Mouse (Mus musculus): ENCODE results near the gene Mcm3ap. TPM values are rescaled to one million over a fixed set of nuclear protein-coding genes. Genes with fewer than 3 reads are reported as not detected.

Gene Mcm3ap
- total RNA-seq (2023), result 66.9 to 82.3 TPM (median 73.1 TPM) in 4 replicates

DNA sequence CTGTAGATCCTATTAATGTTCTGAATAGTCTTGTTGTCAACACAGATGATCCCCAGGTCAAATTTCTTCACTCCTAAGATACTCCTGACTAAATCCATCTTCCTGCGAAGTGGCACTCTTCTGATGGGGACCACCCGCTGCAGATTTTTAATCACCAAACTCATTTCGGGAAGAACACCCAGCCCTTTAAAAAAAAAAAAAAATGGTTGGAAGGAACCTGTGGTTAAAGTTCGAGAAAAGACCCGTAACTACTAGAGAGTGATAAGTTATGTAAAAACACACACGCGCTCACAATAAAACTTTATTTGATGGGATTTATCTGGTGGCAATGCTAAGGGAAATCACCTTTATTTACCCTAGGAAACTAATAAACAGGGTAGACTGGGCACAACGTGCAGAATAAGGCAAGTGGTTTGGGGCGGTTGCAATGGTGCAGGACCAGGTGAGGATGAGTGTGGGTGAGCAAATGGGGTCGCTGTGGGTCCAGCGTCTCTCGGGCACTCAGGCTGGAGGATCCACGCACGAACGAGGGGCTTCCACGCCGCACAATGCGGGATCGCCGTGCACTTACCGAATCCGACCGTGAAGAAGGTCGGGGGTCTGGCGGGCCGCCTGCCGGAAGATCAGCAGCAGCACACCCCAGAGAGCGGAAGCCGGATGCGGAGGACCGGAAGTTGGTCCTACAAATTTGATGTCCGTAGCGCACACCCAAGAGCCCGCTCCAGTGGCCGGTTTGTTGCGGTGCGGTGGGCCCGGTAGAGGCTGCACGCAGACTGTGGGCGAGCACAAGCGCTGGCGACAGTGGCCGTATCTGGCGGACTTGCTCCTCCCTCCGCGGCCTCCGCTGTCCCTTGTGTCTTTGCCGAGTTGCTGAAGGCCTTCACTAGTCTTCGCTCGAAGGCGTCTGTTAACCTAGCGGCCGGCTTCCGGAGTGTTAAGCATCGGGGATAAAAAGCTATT, at the start of gene Mcm3ap, which contains the start of gene Ybey:
Mcm3ap (plus strand) TSS at position 725 of the 960 bp plus-strand sequence.
Ybey (minus strand) TSS at position 912 of the 960 bp plus-strand sequence.

DNA sequence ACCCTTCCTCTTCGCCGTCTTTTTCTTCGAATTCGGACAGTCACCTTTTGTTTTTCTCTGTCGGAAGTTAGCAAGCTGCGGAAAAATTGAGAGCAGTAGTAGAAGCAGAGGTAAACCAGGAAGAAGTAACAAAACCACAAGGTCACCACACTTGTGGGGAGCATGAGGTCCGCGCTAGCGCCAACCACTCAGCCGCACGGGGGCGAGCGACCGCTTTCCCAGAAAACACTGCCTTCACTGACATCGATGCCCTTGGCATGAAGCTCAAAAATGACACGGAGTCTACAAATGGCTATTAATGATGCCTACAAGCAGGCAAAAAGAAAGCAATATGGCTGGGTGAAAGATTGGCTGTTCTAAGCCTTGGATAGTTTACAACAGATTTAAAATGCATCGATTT, 28.4 kb upstream of the Mcm3ap start, which contains the start of gene AC141477.1:
AC141477.1 (minus strand) TSS at position 164 of the 400 bp plus-strand sequence.

DNA sequence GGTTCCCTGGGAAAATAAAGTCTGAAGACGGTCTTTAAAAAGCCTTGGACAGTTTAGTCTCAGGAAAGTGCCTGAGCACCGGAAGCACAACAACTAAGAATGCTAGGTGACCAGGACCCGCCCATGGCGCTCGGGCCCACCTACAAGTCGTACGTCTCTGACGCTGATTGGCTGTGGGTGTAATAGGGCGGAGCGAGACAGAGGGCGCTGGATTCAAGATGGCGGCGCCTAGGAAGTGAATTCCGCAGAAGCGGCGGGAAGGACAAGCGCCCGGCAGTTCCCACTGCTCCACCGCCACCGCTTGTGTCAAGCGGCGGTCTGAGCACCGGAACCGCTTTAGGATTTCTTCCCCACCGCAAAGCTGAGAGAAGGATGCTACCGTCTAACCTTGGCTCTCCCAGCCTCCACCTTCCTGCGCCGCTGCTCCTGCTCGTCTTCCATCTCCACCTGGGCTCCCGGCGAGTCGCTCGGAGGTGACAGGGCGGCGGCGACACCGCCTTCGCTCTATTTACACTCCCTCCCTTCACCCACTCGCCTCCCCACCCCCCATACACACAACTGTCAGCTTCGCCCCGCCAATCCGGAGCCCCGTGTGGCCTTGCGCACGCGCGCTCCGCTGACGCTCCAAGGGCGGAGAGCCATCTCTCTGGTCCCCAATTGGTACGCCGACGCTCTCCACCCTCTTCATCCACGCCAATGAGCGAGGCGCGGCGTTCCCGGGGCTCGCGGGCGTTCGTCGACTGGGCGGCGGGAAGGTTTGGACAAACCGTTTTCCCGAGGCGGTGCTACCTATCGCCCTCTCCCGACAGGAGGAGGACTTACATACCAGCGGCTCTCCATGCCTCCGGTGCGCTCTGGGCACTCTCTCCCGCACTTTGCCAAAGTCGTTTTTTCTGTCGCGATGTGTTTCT, 26.3 kb upstream of the Mcm3ap start, which contains the start of gene Pcnt:
Pcnt (minus strand) TSS at position 609 of the 911 bp plus-strand sequence.

DNA sequence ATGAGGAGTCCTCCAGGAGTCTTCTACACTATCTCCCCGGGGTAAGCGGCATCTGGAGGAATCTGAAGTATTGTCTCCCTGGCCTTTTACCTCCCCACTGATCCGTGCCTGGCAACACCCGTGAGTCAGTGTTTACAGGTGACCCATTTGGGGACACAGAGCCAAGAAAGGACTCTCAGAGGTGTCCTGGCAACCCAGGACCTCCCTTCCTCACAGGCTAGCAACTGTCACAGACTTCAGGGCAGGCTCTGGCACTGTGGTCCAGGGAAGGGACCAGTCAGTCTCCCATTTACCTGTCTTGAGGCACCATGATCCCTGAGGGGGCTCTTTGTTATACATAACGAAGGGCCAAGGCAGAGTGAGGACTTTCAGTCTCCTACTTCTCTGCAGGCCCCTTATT, 19.9 kb upstream of the Mcm3ap start, which contains the start of gene 2610028H24Rik:
2610028H24Rik (plus strand) TSS at position 231 of the 400 bp plus-strand sequence.

DNA sequence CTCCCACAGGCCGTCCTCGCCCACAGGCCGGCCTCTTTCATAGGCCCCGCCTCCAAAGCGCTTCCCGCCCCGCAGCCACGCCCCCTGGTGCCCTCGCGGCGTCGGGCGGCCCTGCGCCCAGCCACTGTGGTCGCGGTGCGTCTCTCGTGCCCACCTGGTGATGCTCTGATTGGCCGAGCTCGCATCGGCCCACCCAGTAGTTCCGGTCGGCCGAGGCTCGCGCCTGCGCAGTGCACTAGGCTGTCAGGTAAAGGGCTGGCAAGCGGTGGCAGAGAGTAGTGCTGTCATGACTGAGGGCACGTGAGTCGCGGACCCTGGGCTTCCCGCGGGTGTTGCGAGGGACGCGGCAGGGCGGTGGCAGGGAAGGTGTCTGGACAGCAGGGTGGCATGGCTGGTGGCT, 62.6 kb downstream of the Mcm3ap start, which contains the start of gene Lss:
Lss (plus strand) TSS at position 214 of the 400 bp plus-strand sequence.

DNA sequence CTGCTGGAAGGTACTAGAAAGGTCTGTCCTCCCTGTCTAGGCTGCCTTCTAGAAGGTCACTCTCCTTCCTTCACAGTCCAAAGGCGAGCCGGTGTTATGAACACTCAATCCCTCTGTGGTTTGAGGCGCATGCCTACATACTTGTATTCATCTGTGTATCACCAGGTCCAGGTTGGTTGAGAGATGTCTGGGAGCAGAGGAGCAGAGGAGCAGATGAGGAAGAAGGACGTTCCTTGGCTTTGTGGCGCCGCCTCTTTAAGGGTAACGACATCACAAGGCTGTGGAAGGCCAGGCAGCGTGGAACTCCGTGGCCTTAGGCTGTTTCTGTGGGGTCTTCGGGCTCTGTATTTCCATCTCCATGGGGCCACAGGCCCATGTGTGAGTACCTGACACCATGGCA, 93.2 kb downstream of the Mcm3ap start, which contains the start of gene Spatc1l:
Spatc1l (plus strand) TSS at position 301 of the 400 bp plus-strand sequence.

Other genes starting within 250 kb of the Mcm3ap start
- gene Prmt2, start 231.1 kb upstream of the Mcm3ap start, total RNA-seq (2023), result 7.9 to 10.5 TPM (median 9.1 TPM) in 4 replicates
- not detected in 4 replicates for gene S100b, start 215.1 kb upstream of the Mcm3ap start, total RNA-seq (2023)
- gene Dip2a, start 123.6 kb upstream of the Mcm3ap start, total RNA-seq (2023), result 5.8 to 8.5 TPM (median 6.7 TPM) in 4 replicates
- 5.2 to 28.2 TPM (median 11.7 TPM) in 4 replicates for gene AC141477.1, start 28.5 kb upstream of the Mcm3ap start, total RNA-seq (2023)
- gene Pcnt, start 26.1 kb upstream of the Mcm3ap start, total RNA-seq (2023), result 57.8 to 72.5 TPM (median 63.6 TPM) in 4 replicates
- not detected in 4 replicates for gene 2610028H24Rik, start 19.8 kb upstream of the Mcm3ap start, total RNA-seq (2023)
- gene Ybey, start 187 bp downstream of the Mcm3ap start, total RNA-seq (2023), result 1.2 to 2.1 TPM (median 1.6 TPM) in 4 replicates
- gene Lss, start 62.7 kb downstream of the Mcm3ap start, total RNA-seq (2023), result 11.9 to 28.3 TPM (median 18.9 TPM) in 4 replicates
- gene Spatc1l, start 93.3 kb downstream of the Mcm3ap start, total RNA-seq (2023), result not detected in 4 replicates
- gene Ftcd, start 106.7 kb downstream of the Mcm3ap start, total RNA-seq (2023), result not detected in 4 replicates
- gene Col6a2, start 154.7 kb downstream of the Mcm3ap start, total RNA-seq (2023), result not detected in 4 replicates

All from B cell, adult 62 days (primary cell).